Mouse (Mus musculus) heart, adult 2 months (tissue): ENCODE measurements around the gene Ankrd34b.

ENCODE experiments used
- CTCF ChIP-seq: fragments of 200-600 bp; IDR thresholded peaks from 2 replicates; pipeline ENCODE4 v1.8.1; 2022; ENCODE audit warnings: antibody characterized with exemption, mild to moderate bottlenecking, moderate library complexity
- EP300 ChIP-seq: fragments of 200-500 bp; IDR thresholded peaks from 2 replicates; pipeline ENCODE4 v1.6.1; 2011; ENCODE audit warnings: low read depth, low read length, control low read depth; ENCODE audit not compliant: insufficient read depth
- POLR2A ChIP-seq: fragments of 200-500 bp; IDR thresholded peaks from 2 replicates; pipeline ENCODE4 v1.6.1; 2011; ENCODE audit warnings: mild to moderate bottlenecking, low read depth, low read length, control low read depth; ENCODE audit not compliant: insufficient read depth

GRCm38 (mm10) chr13:92403496-92403895 is 22.2 kb upstream of the Ankrd34b start:
- TF ChIP-seq CTCF, result no peak
- no peak for TF ChIP-seq POLR2A
- TF ChIP-seq EP300, result no peak
